Mouse (Mus musculus): ENCODE measurements at regions not wholly inside any gene's neighbourhood (a gene's known extent, or its start where the extent isn't known, plus 50 kb on each side); places are given as distances from the start of the nearest gene placed in this dataset.
"Not testable (repeated sequence)": the region's sequence is repeated elsewhere in the genome, so short reads cannot be mapped to it uniquely, and the experiment has no call there.

GRCm38 (mm10) chr7:60622271-60623249 lies 482.5 kb upstream of the Snrpn start:
- peak; percentile 8 for DNase-seq (ENCODE audit: low spot score)

DNA sequence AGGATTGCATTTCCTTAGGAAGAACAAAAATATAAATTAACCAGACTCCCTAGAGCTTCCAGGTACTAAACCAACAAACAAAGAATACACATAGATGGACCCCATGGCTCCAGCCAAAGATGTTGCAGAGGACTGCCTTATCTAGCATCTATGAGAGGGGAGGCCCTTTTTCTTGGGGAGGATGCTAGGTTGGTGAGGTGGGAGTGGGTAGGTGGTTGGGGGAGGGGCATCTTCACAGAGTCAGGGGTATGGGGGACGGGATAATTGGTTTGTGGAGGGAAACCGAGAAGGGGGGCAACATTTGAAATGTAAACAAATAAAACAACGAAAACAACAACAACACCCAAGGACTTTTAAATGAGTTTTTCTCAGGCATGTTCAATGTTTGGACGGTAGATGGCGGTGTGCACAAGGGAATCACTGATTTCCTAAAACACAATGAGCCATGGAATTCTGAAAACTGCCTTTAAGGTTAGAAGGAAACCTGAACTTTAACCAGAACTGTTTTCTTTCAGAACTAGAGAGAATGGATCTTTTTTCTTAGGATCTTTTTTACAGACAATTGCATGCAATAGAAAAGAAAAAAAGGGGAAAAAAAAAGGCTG lies 477.2 kb upstream of the Snrpn start:
- DNase-seq (ENCODE audit: low spot score) = not testable (repeated sequence)
